Mouse (Mus musculus) heart, embryonic 15.5 days (tissue): ENCODE data around the gene Ndufs4. TPM values are rescaled to one million over a fixed set of nuclear protein-coding genes. Genes with fewer than 3 reads are reported as not detected.

Source experiments
- ATAC-seq: fragments of 200-750 bp; cut with Nextera tagmentation; replicated peaks from 2 replicates; pipeline ENCODE4 v1.8.0; 2017; ENCODE audit warnings: low read depth, moderate TSS enrichment; ENCODE audit not compliant: insufficient number of reproducible peaks, insufficient read depth, low FRiP score
- H3K27ac ChIP-seq: fragments of 300-500 bp; sonication (generic); 2 replicates; pipeline ENCODE4 v1.5.1; 2015; ENCODE audit warnings: mild to moderate bottlenecking, inconsistent platforms
- H3K27me3 ChIP-seq: fragments of 300-500 bp; sonication (generic); 2 replicates; pipeline ENCODE4 v1.6.1; 2015; ENCODE audit warnings: inconsistent platforms
- H3K36me3 ChIP-seq: fragments of 300-500 bp; sonication (generic); 2 replicates; pipeline ENCODE4 v1.6.1; 2015; ENCODE audit warnings: mild to moderate bottlenecking, inconsistent platforms
- H3K4me1 ChIP-seq: fragments of 300-500 bp; sonication (generic); replicated peaks from 2 replicates; pipeline ENCODE4 v1.6.1; 2015; ENCODE audit warnings: inconsistent platforms
- H3K4me2 ChIP-seq: fragments of 300-500 bp; sonication (generic); 2 replicates; pipeline ENCODE4 v1.6.1; 2015; ENCODE audit warnings: inconsistent platforms, mild to moderate bottlenecking, moderate library complexity
- H3K4me3 ChIP-seq: fragments of 300-500 bp; sonication (generic); 2 replicates; pipeline ENCODE4 v1.5.1; 2015; ENCODE audit warnings: mild to moderate bottlenecking, inconsistent platforms
- H3K9ac ChIP-seq: fragments of 300-500 bp; sonication (generic); 2 replicates; pipeline ENCODE4 v1.6.1; 2015; ENCODE audit warnings: mild to moderate bottlenecking, inconsistent platforms
- H3K9me3 ChIP-seq: fragments of 300-500 bp; sonication (generic); replicated peaks from 2 replicates; pipeline ENCODE4 v1.6.1; 2016; ENCODE audit warnings: inconsistent platforms
- WGBS: fragments of 180-500 bp; shearing (Covaris S2); methylation state at CpG from one replicate; pipeline ENCODE4 v1.1.7; 2015; ENCODE audit warnings: mixed read lengths; 5-methylcytosine and 5-hydroxymethylcytosine counted together
- polyA plus RNA-seq: library from polyadenylated mRNA; unstranded; fragments of >200 nt; fragmentation: Nextera tagmentation; extraction: Ambion mirVana; gene quantifications from 2 replicates; pipeline ENCODE4 v1.2.1, GENCODE M21; 2015

The Ndufs4 gene
- polyA plus RNA-seq, 1 experiment from 2014 or later, result 430 TPM

- no peak overlapping the region for H3K9ac ChIP-seq
Observed at GRCm38 (mm10) chr13:114394784-114395183, 6.7 kb upstream of the Ndufs4 start.

GRCm38 (mm10) chr13:114392501-114392900 is 4.4 kb upstream of the Ndufs4 start:
- Histone ChIP-seq H3K4me3 (no peak overlapping the region), H3K9me3 (no peaks in the 10 kb centered on the region), H3K27me3 (no peaks in the 10 kb centered on the region), H3K4me1 (peaks cover 3% of the 10 kb centered on the region), H3K36me3 (no peaks in the 10 kb centered on the region), H3K4me2 (no peak overlapping the region), H3K27ac (no peak overlapping the region), H3K9ac (no peak overlapping the region)
- no peak for ATAC-seq

More at GRCm38 (mm10) chr13:114394784-114395183, 6.7 kb upstream of the Ndufs4 start:
- Histone ChIP-seq H3K4me2 (no peak overlapping the region), H3K9me3 (no peaks in the 10 kb centered on the region), H3K36me3 (no peaks in the 10 kb centered on the region), H3K27ac (no peak overlapping the region), H3K27me3 (no peaks in the 10 kb centered on the region), H3K4me1 (no peaks in the 10 kb centered on the region), H3K4me3 (no peak overlapping the region)
- no peak for ATAC-seq
- WGBS, result 83% methylated on average over 2 of the region's 2 CpGs

- Histone ChIP-seq H3K4me2 (peak overlapping the region; percentile 69), H3K9me3 (no peaks in the 10 kb centered on the region), H3K27ac (peak overlapping the region; percentile 49), H3K4me1 (peaks cover 12% of the 10 kb centered on the region), H3K4me3 (peak overlapping the region; percentile 82), H3K36me3 (peaks cover 2% of the 10 kb centered on the region), H3K9ac (peak overlapping the region; percentile 68), H3K27me3 (no peaks in the 10 kb centered on the region)
- ATAC-seq, result peak; percentile 78
- under 1% methylated on average over 37 of the region's 37 CpGs for WGBS
Observed at GRCm38 (mm10) chr13:114387521-114388171, 412 bp downstream of the Ndufs4 start.

- H3K27ac ChIP-seq, result peak overlapping the region; percentile 49
- H3K4me2 ChIP-seq, result peak overlapping the region; percentile 69
- H3K27me3 ChIP-seq, result no peaks in the 10 kb centered on the region
- H3K9ac ChIP-seq, result peak overlapping the region; percentile 68
- WGBS, result 2% methylated on average over 10 of the region's 10 CpGs
- peak overlapping the region; percentile 82 for H3K4me3 ChIP-seq
- H3K9me3 ChIP-seq, result no peaks in the 10 kb centered on the region
- ATAC-seq, result no peak
- H3K4me1 ChIP-seq, result peaks cover 12% of the 10 kb centered on the region
- peaks cover 7% of the 10 kb centered on the region for H3K36me3 ChIP-seq
Observed at GRCm38 (mm10) chr13:114387074-114387487, 977 bp downstream of the Ndufs4 start.

GRCm38 (mm10) chr13:114376511-114376910 is 11.5 kb downstream of the Ndufs4 start:
- H3K27me3 ChIP-seq, result no peaks in the 10 kb centered on the region
- ATAC-seq, result no peak
- H3K4me3 ChIP-seq, result no peak overlapping the region
- no peak overlapping the region for H3K9ac ChIP-seq
- H3K4me1 ChIP-seq, result 0 out of 2 replicates have a peak, but pooled peaks cover 3% of the 10 kb centered on the region
- no peak overlapping the region for H3K4me2 ChIP-seq
- no peak overlapping the region for H3K27ac ChIP-seq
- H3K9me3 ChIP-seq, result no peaks in the 10 kb centered on the region
- WGBS, result 95% methylated on average over 4 of the region's 4 CpGs
- H3K36me3 ChIP-seq, result peaks cover 20% of the 10 kb centered on the region

GRCm38 (mm10) chr13:114362086-114362485 is 26.0 kb downstream of the Ndufs4 start:
- H3K9me3 ChIP-seq, result no peaks in the 10 kb centered on the region
- no peak overlapping the region for H3K4me2 ChIP-seq
- WGBS, result 73% methylated on average over 3 of the region's 3 CpGs

GRCm38 (mm10) chr13:114351321-114351946 is 36.6 kb downstream of the Ndufs4 start:
- Histone ChIP-seq H3K27ac (no peak overlapping the region), H3K4me1 (no peaks in the 10 kb centered on the region; the same call in 1 of the 2 replicates), H3K27me3 (no peaks in the 10 kb centered on the region), H3K9me3 (no peaks in the 10 kb centered on the region), H3K9ac (no peak overlapping the region), H3K36me3 (no peaks in the 10 kb centered on the region), H3K4me2 (no peak overlapping the region), H3K4me3 (no peak overlapping the region)
- no peak for ATAC-seq
- WGBS, result 76% methylated on average over 8 of the region's 8 CpGs

More at GRCm38 (mm10) chr13:114362086-114362485, 26.0 kb downstream of the Ndufs4 start:
- peaks cover 3% of the 10 kb centered on the region; the same call in 1 of the 2 replicates for H3K4me1 ChIP-seq
- no peak for ATAC-seq
- H3K4me3 ChIP-seq, result no peak overlapping the region
- no peaks in the 10 kb centered on the region for H3K36me3 ChIP-seq
- H3K27me3 ChIP-seq, result no peaks in the 10 kb centered on the region
- H3K27ac ChIP-seq, result no peak overlapping the region
- no peak overlapping the region for H3K9ac ChIP-seq

GRCm38 (mm10) chr13:114344979-114345712 is 42.9 kb downstream of the Ndufs4 start:
- Histone ChIP-seq H3K36me3 (no peaks in the 10 kb centered on the region), H3K4me3 (no peak overlapping the region), H3K27me3 (no peaks in the 10 kb centered on the region), H3K9me3 (no peaks in the 10 kb centered on the region), H3K4me1 (peaks cover 13% of the 10 kb centered on the region), H3K27ac (no peak overlapping the region), H3K4me2 (no peak overlapping the region), H3K9ac (no peak overlapping the region)
- WGBS, result 81% methylated on average over 13 of the region's 13 CpGs
- no peak for ATAC-seq

- H3K4me3 ChIP-seq, result no peak overlapping the region
- ATAC-seq, result no peak; the same call in 1 of the 2 replicates
- no peaks in the 10 kb centered on the region for H3K36me3 ChIP-seq
- 43% methylated on average over 3 of the region's 3 CpGs for WGBS
- peaks cover 13% of the 10 kb centered on the region for H3K4me1 ChIP-seq
- H3K27ac ChIP-seq, result no peak overlapping the region
- H3K9me3 ChIP-seq, result no peaks in the 10 kb centered on the region
- no peak overlapping the region for H3K9ac ChIP-seq
- H3K27me3 ChIP-seq, result no peaks in the 10 kb centered on the region
- H3K4me2 ChIP-seq, result 0 out of 2 replicates have a peak overlapping the region, but pooled peaks have one; percentile 2
Observed at GRCm38 (mm10) chr13:114344220-114344973, 43.7 kb downstream of the Ndufs4 start.

- Histone ChIP-seq H3K36me3 (no peaks in the 10 kb centered on the region), H3K9me3 (no peaks in the 10 kb centered on the region), H3K27ac (no peak overlapping the region), H3K4me1 (peaks cover 13% of the 10 kb centered on the region), H3K4me3 (no peak overlapping the region), H3K9ac (no peak overlapping the region), H3K4me2 (no peak overlapping the region), H3K27me3 (no peaks in the 10 kb centered on the region)
- no peak for ATAC-seq
- WGBS, result 31% methylated on average over 8 of the region's 8 CpGs
Observed at GRCm38 (mm10) chr13:114343001-114343400, 45.1 kb downstream of the Ndufs4 start.
